Mouse (Mus musculus) myocyte (in vitro differentiated cells): Measurements from ENCODE around the gene Prdm1. TPM values are rescaled to one million over a fixed set of nuclear protein-coding genes. Genes with fewer than 3 reads are reported as not detected.

ENCODE experiments used
- H3K27me3 ChIP-seq: one replicate; pipeline ENCODE4 v1.6.1; 2011; ENCODE audit not compliant: control insufficient read depth, insufficient read depth, insufficient read length
- H3K36me3 ChIP-seq: one replicate; pipeline ENCODE4 v1.6.1; 2011; ENCODE audit not compliant: control insufficient read depth, insufficient read depth
- H3K4me2 ChIP-seq: one replicate; pipeline ENCODE4 v1.6.1; 2011; ENCODE audit warnings: low read depth, control low read depth
- H3K4me3 ChIP-seq: one replicate; pipeline ENCODE4 v1.5.1; 2011; ENCODE audit warnings: mild to moderate bottlenecking, control low read depth, moderate library complexity
- H3K79me2 ChIP-seq: one replicate; pipeline ENCODE4 v1.6.1; 2011; ENCODE audit not compliant: control insufficient read depth, insufficient read depth
- H3ac ChIP-seq: one replicate; pipeline ENCODE4 v1.6.1; 2011; ENCODE audit not compliant: control insufficient read depth, insufficient read length
- CEBPB ChIP-seq: IDR thresholded peaks from 2 replicates; pipeline ENCODE4 v1.6.1; 2011; ENCODE audit warnings: mild to moderate bottlenecking, moderate library complexity; ENCODE audit not compliant: poor library complexity, insufficient read depth, severe bottlenecking
- E2F4 ChIP-seq: IDR thresholded peaks from one replicate; pipeline ENCODE4 v1.6.1; 2011; ENCODE audit warnings: mild to moderate bottlenecking, control low read depth, moderate library complexity; ENCODE audit not compliant: insufficient read depth
- MAX ChIP-seq: IDR thresholded peaks from one replicate; pipeline ENCODE4 v1.6.1; 2011; ENCODE audit warnings: low read depth, mild to moderate bottlenecking, control low read depth
- MYOD1 ChIP-seq, 3 experiments: IDR thresholded peaks; one replicate each; pipeline ENCODE4 v1.6.1; 2011; ENCODE audit warnings: control low read depth in 2 of 3, low read depth in 2 of 3, mild to moderate bottlenecking in 2 of 3, moderate library complexity in 1 of 3; ENCODE audit not compliant: insufficient read length in 2 of 3, control insufficient read depth in 1 of 3
- MYOG ChIP-seq, 3 experiments: IDR thresholded peaks; one replicate each; pipeline ENCODE4 v1.6.1; 2011; ENCODE audit warnings: control low read depth in 2 of 3, low read depth in 2 of 3, mild to moderate bottlenecking in 2 of 3; ENCODE audit not compliant: insufficient read length in 2 of 3, control insufficient read depth in 1 of 3, insufficient read depth in 1 of 3
- POLR2A ChIP-seq: IDR thresholded peaks from one replicate; pipeline ENCODE4 v1.6.1; 2011; ENCODE audit warnings: low read depth, mild to moderate bottlenecking, control low read depth, moderate library complexity; ENCODE audit not compliant: insufficient read length
- POLR2AphosphoS2 ChIP-seq: IDR thresholded peaks from one replicate; pipeline ENCODE4 v1.6.1; 2011; ENCODE audit warnings: low read depth, control low read depth; ENCODE audit not compliant: insufficient read length
- REST ChIP-seq: IDR thresholded peaks from one replicate; pipeline ENCODE4 v1.6.1; 2011; ENCODE audit warnings: mild to moderate bottlenecking, control low read depth, moderate library complexity; ENCODE audit not compliant: insufficient read depth, insufficient read length
- SRF ChIP-seq: IDR thresholded peaks from one replicate; pipeline ENCODE4 v1.6.1; 2011; ENCODE audit warnings: low read depth; ENCODE audit not compliant: control insufficient read depth, insufficient read length
- TCF12 ChIP-seq: IDR thresholded peaks from one replicate; pipeline ENCODE4 v1.6.1; 2011; ENCODE audit warnings: mild to moderate bottlenecking, control low read depth; ENCODE audit not compliant: poor library complexity, insufficient read depth, severe bottlenecking
- TCF3 ChIP-seq: IDR thresholded peaks from one replicate; pipeline ENCODE4 v1.6.1; 2011; ENCODE audit warnings: low read depth, control low read depth; ENCODE audit not compliant: insufficient read length
- USF1 ChIP-seq: IDR thresholded peaks from one replicate; pipeline ENCODE4 v1.6.1; 2011; ENCODE audit warnings: low read depth, mild to moderate bottlenecking, control low read depth, moderate library complexity
- polyA plus RNA-seq: library from polyadenylated mRNA; unstranded; fragments of >200 nt; fragmentation: generic; extraction: Trizol; gene quantifications from one replicate; pipeline ENCODE4 v1.2.1, GENCODE M21; 2012; ENCODE audit warnings: missing spikeins

Prdm1 gene
- polyA plus RNA-seq, 1 experiment = 0.28 TPM

GRCm38 (mm10) chr10:44409958-44410357 is 118.3 kb downstream of the Prdm1 start:
- Histone ChIP-seq H3K4me2 (no peak overlapping the region), H3K27me3 (no peaks in the 10 kb centered on the region), H3K36me3 (no peaks in the 10 kb centered on the region), H3ac (no peak overlapping the region), H3K4me3 (no peak overlapping the region), H3K79me2 (no peaks in the 10 kb centered on the region)
- TF ChIP-seq USF1 (no peak), POLR2A (no peak), REST (no peak), SRF (no peak), POLR2AphosphoS2 (no peak), CEBPB (no peak), E2F4 (no peak)

DNA sequence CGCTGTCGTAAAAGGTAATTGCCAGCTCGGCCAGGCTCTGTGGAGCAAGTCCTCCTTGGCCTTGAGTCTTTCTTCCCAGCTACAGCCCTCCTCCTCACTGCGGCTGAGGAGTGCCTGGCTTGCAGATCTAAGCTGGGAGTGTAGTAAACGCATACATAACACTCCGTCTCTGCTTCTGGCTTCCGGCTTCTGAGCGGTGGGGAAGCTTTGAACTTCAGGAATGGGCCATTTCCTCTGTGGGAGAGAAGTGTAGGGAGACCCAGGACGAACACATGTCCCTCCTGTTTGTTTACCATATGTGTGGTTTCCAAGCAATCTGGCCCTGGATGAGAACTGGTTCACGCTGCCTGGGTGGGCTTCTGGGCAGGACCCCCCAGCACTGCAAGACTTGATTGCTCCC is 119.2 kb downstream of the Prdm1 start:
- Histone ChIP-seq H3K79me2 (no peaks in the 10 kb centered on the region), H3K4me2 (no peak overlapping the region), H3K27me3 (no peaks in the 10 kb centered on the region), H3K36me3 (no peaks in the 10 kb centered on the region), H3K4me3 (no peak overlapping the region), H3ac (no peak overlapping the region)
- TF ChIP-seq TCF12 (no peak), MYOD1 (IDR thresholded peaks at IDR 0.05; ENCODE audit: control insufficient read depth in 1 of 3, insufficient read length in 2 of 3, low read depth in 2 of 3) (no peak), TCF3 (no peak), CEBPB (no peak), USF1 (no peak), E2F4 (no peak), POLR2A (no peak), MAX (no peak), MYOG (IDR thresholded peaks at IDR 0.05; ENCODE audit: control insufficient read depth in 1 of 3, insufficient read depth in 1 of 3, insufficient read length in 2 of 3, low read depth in 2 of 3) (no peak), REST (no peak), SRF (no peak), POLR2AphosphoS2 (no peak)

DNA sequence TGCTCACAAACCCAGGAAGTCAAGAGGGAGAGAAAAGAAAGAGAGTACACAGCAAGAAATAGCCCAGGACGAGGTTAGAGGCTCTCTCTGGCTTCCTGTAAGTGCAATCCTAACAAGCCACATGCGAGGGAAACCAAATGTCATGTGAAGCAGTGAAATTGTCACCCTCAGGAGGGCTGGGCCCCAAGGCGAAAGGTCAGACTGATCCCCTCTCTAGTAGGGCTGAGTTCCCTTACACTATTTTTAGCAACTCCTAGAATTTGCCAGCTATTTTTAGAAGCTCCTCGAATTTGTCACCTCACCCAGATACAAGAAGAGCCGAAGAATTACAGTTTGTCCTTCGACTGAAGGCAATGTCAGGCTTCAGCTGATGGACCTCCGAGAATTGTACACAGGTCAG is 124.9 kb downstream of the Prdm1 start:
- no peak overlapping the region for H3ac ChIP-seq
- no peaks in the 10 kb centered on the region for H3K36me3 ChIP-seq
- TF ChIP-seq REST (no peak), CEBPB (no peak), MAX (no peak), MYOD1 (IDR thresholded peaks at IDR 0.05; ENCODE audit: control insufficient read depth in 1 of 3, insufficient read length in 2 of 3, low read depth in 2 of 3) (no peak), USF1 (no peak), POLR2AphosphoS2 (no peak), MYOG (IDR thresholded peaks at IDR 0.05; ENCODE audit: control insufficient read depth in 1 of 3, insufficient read depth in 1 of 3, insufficient read length in 2 of 3, low read depth in 2 of 3) (no peak), TCF12 (no peak), SRF (no peak), E2F4 (no peak), TCF3 (no peak), POLR2A (no peak)
- H3K79me2 ChIP-seq = no peaks in the 10 kb centered on the region
- H3K4me3 ChIP-seq = no peak overlapping the region
- H3K4me2 ChIP-seq = no peak overlapping the region
- H3K27me3 ChIP-seq = no peaks in the 10 kb centered on the region

DNA sequence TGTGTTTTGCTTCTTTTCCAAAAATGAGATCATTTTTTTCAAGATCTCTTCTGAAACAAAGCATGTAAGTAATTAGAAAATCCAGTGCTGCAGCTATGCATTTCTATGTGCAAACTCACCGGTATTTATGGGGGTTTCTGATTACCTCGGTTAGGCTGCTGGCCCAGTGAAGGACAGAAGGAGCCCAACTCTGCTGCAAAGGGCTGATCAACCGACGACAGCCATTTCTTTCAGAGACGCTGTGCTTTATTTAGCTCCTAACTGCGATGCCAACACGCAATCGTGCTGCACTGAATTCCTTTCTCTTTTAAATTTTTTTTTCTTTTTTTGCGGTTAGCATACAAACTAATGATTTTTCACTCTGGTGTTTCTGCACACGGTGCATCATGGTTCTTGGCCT is 126.7 kb downstream of the Prdm1 start:
- Histone ChIP-seq H3K4me2 (no peak overlapping the region), H3K36me3 (no peaks in the 10 kb centered on the region)

DNA sequence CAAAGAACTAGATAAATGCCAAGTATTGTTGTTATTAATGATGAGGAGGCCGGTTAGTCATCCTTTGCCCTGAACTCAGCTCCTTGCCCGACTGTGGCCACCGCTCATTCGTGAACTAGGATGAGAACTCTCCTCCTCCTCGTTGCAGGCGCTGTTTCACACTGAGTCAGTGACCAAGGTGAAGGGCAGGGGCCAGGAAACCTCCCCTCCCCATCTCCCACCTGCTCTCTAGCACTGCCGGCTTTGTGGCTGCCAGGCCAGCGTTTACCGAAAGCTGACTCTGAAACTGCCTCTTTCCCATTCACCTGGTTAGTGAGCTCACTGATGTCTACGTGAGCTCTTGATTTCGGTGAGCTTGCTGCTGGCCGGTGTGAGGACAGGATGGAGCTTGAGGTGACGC is 127.7 kb downstream of the Prdm1 start:
- H3K27me3 ChIP-seq = no peaks in the 10 kb centered on the region
- H3K79me2 ChIP-seq = no peaks in the 10 kb centered on the region
- H3ac ChIP-seq = no peak overlapping the region
- no peak overlapping the region for H3K4me2 ChIP-seq
- H3K36me3 ChIP-seq = no peaks in the 10 kb centered on the region
- TF ChIP-seq TCF3 (no peak), SRF (no peak), MAX (no peak), POLR2A (no peak), USF1 (no peak), POLR2AphosphoS2 (no peak), MYOG (IDR thresholded peaks at IDR 0.05; ENCODE audit: control insufficient read depth in 1 of 3, insufficient read depth in 1 of 3, insufficient read length in 2 of 3, low read depth in 2 of 3) (no peak)
- H3K4me3 ChIP-seq = no peak overlapping the region

More for the DNA sequence above, 126.7 kb downstream of the Prdm1 start:
- Histone ChIP-seq H3K79me2 (no peaks in the 10 kb centered on the region), H3ac (no peak overlapping the region), H3K4me3 (no peak overlapping the region), H3K27me3 (no peaks in the 10 kb centered on the region)
- TF ChIP-seq CEBPB = no peak
- no peak for TF ChIP-seq MYOG (IDR thresholded peaks at IDR 0.05; ENCODE audit: control insufficient read depth in 1 of 3, insufficient read depth in 1 of 3, insufficient read length in 2 of 3, low read depth in 2 of 3)
- TF ChIP-seq MAX = no peak
